Mouse (Mus musculus) heart, adult 2 months (tissue): ENCODE data around the gene 1500011B03Rik. TPM values are rescaled to one million over a fixed set of nuclear protein-coding genes. Genes with fewer than 3 reads are reported as not detected.

Experiments
- DNase-seq, 2 experiments: peaks; one replicate each; pipeline ENCODE4 v3.0.0; 2021
- H3K27ac ChIP-seq: fragments of 200-600 bp; 2 replicates; pipeline ENCODE4 v1.8.1; 2022
- H3K27me3 ChIP-seq: fragments of 200-500 bp; 2 replicates; pipeline ENCODE4 v1.6.1; 2012; ENCODE audit warnings: mild to moderate bottlenecking, low read length, inconsistent platforms, mixed read lengths; ENCODE audit not compliant: control insufficient read depth, insufficient read depth
- H3K36me3 ChIP-seq: fragments of 200-500 bp; 2 replicates; pipeline ENCODE4 v1.6.1; 2012; ENCODE audit warnings: low read length, inconsistent platforms; ENCODE audit not compliant: control insufficient read depth, insufficient read depth
- H3K4me1 ChIP-seq: fragments of 200-500 bp; 2 replicates; pipeline ENCODE4 v1.6.1; 2011; ENCODE audit warnings: low read length; ENCODE audit not compliant: control insufficient read depth, insufficient read depth
- H3K4me3 ChIP-seq: fragments of 200-600 bp; 2 replicates; pipeline ENCODE4 v1.8.1; 2022
- H3K79me2 ChIP-seq: fragments of 200-500 bp; replicated peaks from 2 replicates; pipeline ENCODE4 v1.6.1; 2012; ENCODE audit warnings: mild to moderate bottlenecking, inconsistent platforms, low read length, moderate library complexity, mixed read lengths; ENCODE audit not compliant: control insufficient read depth, insufficient read depth
- H3K9ac ChIP-seq: fragments of 200-500 bp; 2 replicates; pipeline ENCODE4 v1.6.1; 2012; ENCODE audit warnings: low read depth, mild to moderate bottlenecking, control low read depth, inconsistent platforms, low read length, mixed read lengths
- CTCF ChIP-seq: fragments of 200-600 bp; IDR thresholded peaks from 2 replicates; pipeline ENCODE4 v1.8.1; 2022; ENCODE audit warnings: antibody characterized with exemption, mild to moderate bottlenecking, moderate library complexity
- EP300 ChIP-seq: fragments of 200-500 bp; IDR thresholded peaks from 2 replicates; pipeline ENCODE4 v1.6.1; 2011; ENCODE audit warnings: low read depth, low read length, control low read depth; ENCODE audit not compliant: insufficient read depth
- POLR2A ChIP-seq: fragments of 200-500 bp; IDR thresholded peaks from 2 replicates; pipeline ENCODE4 v1.6.1; 2011; ENCODE audit warnings: mild to moderate bottlenecking, low read depth, low read length, control low read depth; ENCODE audit not compliant: insufficient read depth
- WGBS: fragments of 180-500 bp; shearing (Covaris S2); methylation state at CpG from one replicate; pipeline ENCODE4 v1.1.7; 2018; 5-methylcytosine and 5-hydroxymethylcytosine counted together
- intact Hi-C: fragments of 180-260 bp; cut with DNase I; formaldehyde crosslinking; loops from one replicate; pipeline ENCODE4 v1.15.1; 2025
- polyA plus RNA-seq: library from polyadenylated mRNA; depleted of rRNA; stranded (reverse); fragments of >200 nt; gene quantifications from 2 replicates; pipeline ENCODE4 v1.2.3, GENCODE M21; 2012
- total RNA-seq, 2 experiments: library from RNA; stranded (reverse); gene quantifications; 2 replicates each; pipeline ENCODE4 v1.2.3; 2021

The 1500011B03Rik gene
- total and polyA plus RNA-seq, 3 experiments: 3.2 to 4.9 (median 4.3) TPM

GRCm38 (mm10) chr5:114829740-114830139 is 6.5 kb upstream of the 1500011B03Rik start:
- 71% methylated on average over 3 of the region's 3 CpGs for WGBS

GRCm38 (mm10) chr5:114827427-114827826 is 4.2 kb upstream of the 1500011B03Rik start:
- DNase-seq: peak in 1 of 2 experiments; percentile 44
- no peaks in the 10 kb centered on the region for H3K36me3 ChIP-seq
- H3K27ac ChIP-seq: no peak overlapping the region
- no peak overlapping the region for H3K9ac ChIP-seq
- H3K4me3 ChIP-seq: no peak overlapping the region
- no peaks in the 10 kb centered on the region for H3K27me3 ChIP-seq
- no peaks in the 10 kb centered on the region for H3K4me1 ChIP-seq
- intact Hi-C loops: no loop called here
- WGBS: 62% methylated on average over 12 of the region's 12 CpGs
- H3K79me2 ChIP-seq: no peaks in the 10 kb centered on the region
- 0 out of 2 replicates have a peak, but pooled peaks have one; percentile 15 for TF ChIP-seq POLR2A
- TF ChIP-seq EP300: 0 out of 2 replicates have a peak, but pooled peaks have one; percentile 39
- TF ChIP-seq CTCF: no peak

More at GRCm38 (mm10) chr5:114829740-114830139, 6.5 kb upstream of the 1500011B03Rik start:
- H3K4me3 ChIP-seq: no peak overlapping the region
- no peaks in the 10 kb centered on the region for H3K79me2 ChIP-seq
- no peak overlapping the region for H3K9ac ChIP-seq
- no peaks in the 10 kb centered on the region for H3K4me1 ChIP-seq
- TF ChIP-seq CTCF (no peak), POLR2A (no peak), EP300 (no peak)
- H3K27ac ChIP-seq: no peak overlapping the region
- intact Hi-C loops: no loop called here
- H3K27me3 ChIP-seq: no peaks in the 10 kb centered on the region
- no peak for DNase-seq
- no peaks in the 10 kb centered on the region for H3K36me3 ChIP-seq

- no peaks in the 10 kb centered on the region for H3K27me3 ChIP-seq
- no peaks in the 10 kb centered on the region for H3K36me3 ChIP-seq
- 0 out of 2 replicates have a peak, but pooled peaks have one; percentile 12 for TF ChIP-seq CTCF
- no peak for TF ChIP-seq EP300
- no peak for TF ChIP-seq POLR2A
- peak overlapping the region; percentile 19 for H3K4me3 ChIP-seq
- intact Hi-C loops: no loop called here
- no peak overlapping the region for H3K9ac ChIP-seq
- H3K27ac ChIP-seq: no peak overlapping the region
- H3K79me2 ChIP-seq: no peaks in the 10 kb centered on the region
- 6% methylated on average over 27 of the region's 27 CpGs for WGBS
- DNase-seq: peak in 1 of 2 experiments; percentile 65
- H3K4me1 ChIP-seq: no peaks in the 10 kb centered on the region
These were observed 2.9 kb upstream of the 1500011B03Rik start for GRCm38 (mm10) chr5:114825978-114826691.

- intact Hi-C loops: loop anchor here (5.0 kb wide), 1 partner anchor 73 kb away; the partner anchor contains the start of gene Oasl2
- 14% methylated on average over 9 of the region's 9 CpGs for WGBS
These were observed 929 bp upstream of the 1500011B03Rik start for GRCm38 (mm10) chr5:114824197-114824596.

GRCm38 (mm10) chr5:114818124-114818523 is 5.1 kb downstream of the 1500011B03Rik start:
- H3K4me3 ChIP-seq: no peak overlapping the region
- no peaks in the 10 kb centered on the region for H3K4me1 ChIP-seq
- no peak overlapping the region for H3K27ac ChIP-seq
- intact Hi-C loops: no loop called here
- TF ChIP-seq CTCF: no peak
- TF ChIP-seq POLR2A: no peak
- TF ChIP-seq EP300: no peak
- H3K36me3 ChIP-seq: no peaks in the 10 kb centered on the region
- H3K9ac ChIP-seq: no peak overlapping the region
- H3K27me3 ChIP-seq: no peaks in the 10 kb centered on the region
- no peak for DNase-seq
- no peaks in the 10 kb centered on the region for H3K79me2 ChIP-seq
- 77% methylated on average over 11 of the region's 11 CpGs for WGBS

More at GRCm38 (mm10) chr5:114824197-114824596, 929 bp upstream of the 1500011B03Rik start:
- no peak overlapping the region for H3K4me3 ChIP-seq
- peak; percentile 25 to 62 for DNase-seq
- H3K36me3 ChIP-seq: no peaks in the 10 kb centered on the region
- no peaks in the 10 kb centered on the region for H3K4me1 ChIP-seq
- H3K27me3 ChIP-seq: no peaks in the 10 kb centered on the region
- H3K27ac ChIP-seq: no peak overlapping the region
- no peak overlapping the region for H3K9ac ChIP-seq
- H3K79me2 ChIP-seq: no peaks in the 10 kb centered on the region
- TF ChIP-seq EP300 (no peak), CTCF (peak; percentile 85), POLR2A (no peak)

GRCm38 (mm10) chr5:114816599-114816998 is 6.7 kb downstream of the 1500011B03Rik start:
- 77% methylated on average over 6 of the region's 6 CpGs for WGBS
- H3K79me2 ChIP-seq: no peaks in the 10 kb centered on the region
- DNase-seq: no peak
- no peak overlapping the region for H3K9ac ChIP-seq
- H3K36me3 ChIP-seq: no peaks in the 10 kb centered on the region
- TF ChIP-seq POLR2A (no peak), CTCF (no peak), EP300 (no peak)
- intact Hi-C loops: no loop called here
- H3K4me3 ChIP-seq: no peak overlapping the region
- H3K27me3 ChIP-seq: no peaks in the 10 kb centered on the region
- no peak overlapping the region for H3K27ac ChIP-seq
- no peaks in the 10 kb centered on the region for H3K4me1 ChIP-seq
